In genomic region chr11:32456356-32456755, GRCm38 (mm10) we compare ENCODE assay signal across 9 mouse cellular contexts. TPM values are rescaled to one million over a fixed set of nuclear protein-coding genes. Genes with fewer than 3 reads are reported as not detected.
A peak's percentile ranks its signal among the peaks of the same experiment; 100 is the strongest.
DNase-seq lines count a peak whose midpoint lies in the region; ATAC-seq lines count a peak whose summit lies in the region.
"Had no signal": no experiment of that assay in that cellular context is flagged by ENCODE, and none has a peak within 500 bp of the region (broad histone marks: within the 10 kb centered on the region; RNA-seq: fewer than 3 reads in every experiment).

No protein-coding gene starts in this region.

- H3K9me3 ChIP-seq in lung, embryonic 15.5 days = no peaks in the 10 kb centered on the region
- H3K9me3 ChIP-seq in embryonic facial prominence, embryonic 15.5 days (replicated peaks) = no peaks in the 10 kb centered on the region
- no peaks in the 10 kb centered on the region for H3K9me3 ChIP-seq in limb, embryonic 11.5 days (ENCODE audit: control insufficient read depth, low read length)

- H3K4me1 ChIP-seq in lung, embryonic 15.5 days = peaks cover 17% of the 10 kb centered on the region; the same call in 1 of the 2 replicates
- peaks cover 29% of the 10 kb centered on the region for H3K4me1 ChIP-seq in embryonic facial prominence, embryonic 15.5 days
- H3K4me1 ChIP-seq in limb, embryonic 11.5 days (ENCODE audit: control insufficient read depth, insufficient read depth, low read length) = 0 out of 2 replicates have a peak, but pooled peaks cover 2% of the 10 kb centered on the region

- ATAC-seq in lung, embryonic 15.5 days (ENCODE audit: borderline replicate concordance, extremely low read depth, low FRiP score, low TSS enrichment) = no peak
- no peak for ATAC-seq in embryonic facial prominence, embryonic 15.5 days (ENCODE audit: insufficient number of reproducible peaks, low FRiP score, low TSS enrichment, low read depth)
- no peak for ATAC-seq in limb, embryonic 11.5 days (ENCODE audit: insufficient number of reproducible peaks, low FRiP score, low TSS enrichment, low read depth)
- ATAC-seq in frontal cortex, adult (ENCODE audit: low TSS enrichment) = no peak

- no peaks in the 10 kb centered on the region for H3K27me3 ChIP-seq in lung, embryonic 15.5 days
- H3K27me3 ChIP-seq in embryonic facial prominence, embryonic 15.5 days = no peaks in the 10 kb centered on the region
- no peaks in the 10 kb centered on the region for H3K27me3 ChIP-seq in limb, embryonic 11.5 days (ENCODE audit: control insufficient read depth, insufficient read depth, low read length)
- H3K27me3 ChIP-seq in splenic B cell, adult 2 months (ENCODE audit: control insufficient read depth, insufficient read depth, low read length, poor library complexity, severe bottlenecking) = no peaks in the 10 kb centered on the region

- 4% methylated on average over 6 of the region's 6 CpGs for WGBS in lung, embryonic 15.5 days
- WGBS in embryonic facial prominence, embryonic 15.5 days = 3% methylated on average over 6 of the region's 6 CpGs
- 17% methylated on average over 6 of the region's 6 CpGs for WGBS in limb, embryonic 11.5 days

- H3K9ac ChIP-seq in lung, embryonic 15.5 days = peak overlapping the region; percentile 85
- peak overlapping the region; percentile 85; the same call in 1 of the 2 replicates for H3K9ac ChIP-seq in embryonic facial prominence, embryonic 15.5 days
- peak overlapping the region; percentile 94 for H3K9ac ChIP-seq in limb, embryonic 11.5 days (ENCODE audit: low read length)

- H3K27ac ChIP-seq in lung, embryonic 15.5 days = peak overlapping the region; percentile 97
- peak overlapping the region; percentile 99 for H3K27ac ChIP-seq in embryonic facial prominence, embryonic 15.5 days (replicated peaks)
- H3K27ac ChIP-seq in limb, embryonic 11.5 days (replicated peaks; ENCODE audit: low read depth, low read length) = no peak overlapping the region

- H3K4me3 ChIP-seq in lung, embryonic 15.5 days = peak overlapping the region; percentile 69
- peak overlapping the region; percentile 90 for H3K4me3 ChIP-seq in embryonic facial prominence, embryonic 15.5 days (replicated peaks)
- peak overlapping the region; percentile 97 for H3K4me3 ChIP-seq in limb, embryonic 11.5 days (ENCODE audit: low read depth, low read length)

- H3K36me3 ChIP-seq in lung, embryonic 15.5 days = no peaks in the 10 kb centered on the region
- H3K36me3 ChIP-seq in embryonic facial prominence, embryonic 15.5 days = no peaks in the 10 kb centered on the region
- no peaks in the 10 kb centered on the region for H3K36me3 ChIP-seq in limb, embryonic 11.5 days (ENCODE audit: control insufficient read depth, insufficient read depth, low read length)
- no peaks in the 10 kb centered on the region for H3K36me3 ChIP-seq in splenic B cell, adult 2 months (ENCODE audit: control insufficient read depth, insufficient read depth, low read length, poor library complexity, severe bottlenecking)

- peak overlapping the region; percentile 88 for H3K4me2 ChIP-seq in lung, embryonic 15.5 days
- H3K4me2 ChIP-seq in embryonic facial prominence, embryonic 15.5 days (replicated peaks) = peak overlapping the region; percentile 86
- peak overlapping the region; percentile 90 for H3K4me2 ChIP-seq in limb, embryonic 11.5 days (ENCODE audit: low read depth, severe bottlenecking)

- DNase-seq in lung, postnatal 36 days = no peak
- peak; percentile 27 for DNase-seq in limb, embryonic 11.5 days (ENCODE audit: low spot score)
- DNase-seq in splenic B cell, adult 2 months (ENCODE audit: low read depth, low spot score) = peak; percentile 13
- no peak for DNase-seq in adrenal gland, adult 18-20 months (ENCODE audit: low spot score in 2 of 2)
- DNase-seq in ovary, adult 18-20 months (ENCODE audit: low spot score) = no peak
- DNase-seq: cerebellum, adult 9-11 months had no signal

RNA-seq across cellular contexts. Expression of gene Ubtd2, which starts 1.2 kb away (rescaled TPM):
- 46.8 and 48.4 TPM in 2 replicates for polyA plus RNA-seq in lung, embryonic 15.5 days (2015; fragmentation: Nextera tagmentation; extraction: Ambion mirVana)
- polyA plus RNA-seq in embryonic facial prominence, embryonic 15.5 days (2015; fragmentation: Nextera tagmentation; extraction: Ambion mirVana) = 74.5 and 75.1 TPM in 2 replicates
- polyA plus RNA-seq in limb, embryonic 11.5 days (2014; fragmentation: Nextera tagmentation; extraction: Ambion mirVana) = 91.4 and 94.8 TPM in 2 replicates
- total RNA-seq in adrenal gland, adult 18-20 months (2021) = 10 to 100 TPM; 13.4 TPM

Comparison
In these comparisons a context has a peak if more than half of its experiments do, and no peak if none do; other contexts are left out.
1. DNase-seq: peak in limb, embryonic 11.5 days (single experiment) and splenic B cell, adult 2 months (single experiment); none in lung, postnatal 36 days (single experiment), adrenal gland, adult 18-20 months (0 of 2) and ovary, adult 18-20 months (single experiment).
2. Peak in every context shown above with its lines, with median percentiles within 50 percentile points of each other: H3K4me2 ChIP-seq, H3K4me3 ChIP-seq and H3K9ac ChIP-seq.